Mouse (Mus musculus) hindbrain, embryonic 11.5 days (tissue): ENCODE measurements around the gene Pnmal2. TPM values are rescaled to one million over a fixed set of nuclear protein-coding genes. Genes with fewer than 3 reads are reported as not detected.
"Not testable (repeated sequence)": the region's sequence is repeated elsewhere in the genome, so short reads cannot be mapped to it uniquely, and the experiment has no call there.

Experiments used
- ATAC-seq: fragments of 200-750 bp; cut with Nextera tagmentation; 2 replicates; pipeline ENCODE4 v1.8.0; 2017; ENCODE audit warnings: mild to moderate bottlenecking, moderate TSS enrichment, moderate library complexity; ENCODE audit not compliant: low FRiP score
- DNase-seq: peaks from one replicate; pipeline ENCODE4 v3.0.0-alpha.2; 2015; ENCODE audit warnings: low spot score
- H3K27ac ChIP-seq: fragments of 300-500 bp; sonication (generic); 2 replicates; pipeline ENCODE4 v1.5.1; 2014; ENCODE audit warnings: mild to moderate bottlenecking, low read depth, low read length
- H3K27me3 ChIP-seq: fragments of 300-500 bp; sonication (generic); 2 replicates; pipeline ENCODE4 v1.6.1; 2014; ENCODE audit warnings: mild to moderate bottlenecking, low read length, moderate library complexity, mixed read lengths; ENCODE audit not compliant: control insufficient read depth, insufficient read depth
- H3K36me3 ChIP-seq: fragments of 300-500 bp; sonication (generic); 2 replicates; pipeline ENCODE4 v1.6.1; 2014; ENCODE audit warnings: mild to moderate bottlenecking, low read length, moderate library complexity, mixed read lengths; ENCODE audit not compliant: control insufficient read depth, insufficient read depth
- H3K4me1 ChIP-seq: fragments of 300-500 bp; sonication (generic); replicated peaks from 2 replicates; pipeline ENCODE4 v1.6.1; 2014; ENCODE audit warnings: low read length, mixed read lengths; ENCODE audit not compliant: control insufficient read depth, insufficient read depth
- H3K4me2 ChIP-seq: fragments of 300-500 bp; sonication (generic); replicated peaks from 2 replicates; pipeline ENCODE4 v1.6.1; 2014; ENCODE audit warnings: mild to moderate bottlenecking, low read depth, low read length
- H3K4me3 ChIP-seq: fragments of 300-500 bp; sonication (generic); 2 replicates; pipeline ENCODE4 v1.5.1; 2014; ENCODE audit warnings: low read depth, low read length
- H3K9ac ChIP-seq: fragments of 300-500 bp; sonication (generic); 2 replicates; pipeline ENCODE4 v1.6.1; 2014; ENCODE audit warnings: low read depth, low read length
- H3K9me3 ChIP-seq: fragments of 300-500 bp; sonication (generic); 2 replicates; pipeline ENCODE4 v1.6.1; 2016; ENCODE audit warnings: low read length; ENCODE audit not compliant: control insufficient read depth
- WGBS: fragments of 180-500 bp; shearing (Covaris S2); extraction: QIAGEN DNeasy Blood & Tissue Kit; methylation state at CpG from one replicate; pipeline ENCODE4 v1.1.7; 2014; 5-methylcytosine and 5-hydroxymethylcytosine counted together
- polyA plus RNA-seq: library from polyadenylated mRNA; unstranded; fragments of >200 nt; fragmentation: Nextera tagmentation; extraction: Ambion mirVana; gene quantifications from 2 replicates; pipeline ENCODE4 v1.2.1, GENCODE M21; 2014

Pnmal2 gene
- polyA plus RNA-seq, 1 experiment from 2014 or later, result 11.0 TPM

DNA sequence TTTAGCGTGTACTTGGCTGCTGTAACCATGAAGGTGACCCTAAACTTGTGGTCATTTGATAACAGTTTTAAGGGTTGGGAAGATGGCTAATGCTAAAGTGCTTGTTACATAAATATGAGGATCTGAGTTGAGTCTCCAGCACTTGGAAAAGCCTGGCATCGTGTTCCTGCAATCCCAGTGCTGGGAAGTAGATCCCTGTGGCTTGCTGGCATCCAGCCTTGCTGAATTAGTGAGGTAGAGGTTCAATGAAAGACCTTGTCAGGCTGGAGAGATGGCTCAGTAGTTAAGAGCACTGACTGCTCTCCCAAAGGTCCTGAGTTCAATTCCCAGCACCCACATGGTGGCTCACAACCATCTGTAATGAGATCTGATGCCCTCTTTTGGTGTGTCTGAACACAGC is 9.3 kb downstream of the Pnmal2 start:
- H3K4me1 ChIP-seq, H3K27ac ChIP-seq, H3K36me3 ChIP-seq, ATAC-seq, DNase-seq, H3K9me3 ChIP-seq, H3K4me3 ChIP-seq, H3K9ac ChIP-seq, H3K4me2 ChIP-seq: not testable (repeated sequence)
- H3K27me3 ChIP-seq, result peaks cover 10% of the 10 kb centered on the region
- WGBS, result 61% methylated on average over 2 of the region's 2 CpGs

DNA sequence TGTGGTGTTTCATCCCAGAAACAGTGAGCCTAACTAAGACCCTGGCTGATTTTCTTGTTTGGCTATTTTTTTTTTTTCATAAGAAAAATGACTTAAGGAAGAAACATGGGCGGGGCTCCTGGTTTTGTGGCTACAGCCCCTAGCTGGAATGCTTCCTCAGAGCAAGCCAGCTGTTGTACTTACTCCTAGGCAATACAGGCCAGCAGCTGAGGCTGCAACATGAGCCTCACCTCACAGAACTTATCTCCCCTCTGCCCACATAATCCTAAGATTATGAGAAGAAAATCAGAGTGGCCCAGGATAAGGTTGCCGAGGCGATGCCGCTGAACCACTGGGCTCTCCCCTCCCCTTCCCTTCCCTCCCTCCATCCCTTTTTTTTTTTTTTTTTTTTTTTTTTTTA is 11.2 kb downstream of the Pnmal2 start:
- WGBS, result 85% methylated on average over 4 of the region's 4 CpGs

DNA sequence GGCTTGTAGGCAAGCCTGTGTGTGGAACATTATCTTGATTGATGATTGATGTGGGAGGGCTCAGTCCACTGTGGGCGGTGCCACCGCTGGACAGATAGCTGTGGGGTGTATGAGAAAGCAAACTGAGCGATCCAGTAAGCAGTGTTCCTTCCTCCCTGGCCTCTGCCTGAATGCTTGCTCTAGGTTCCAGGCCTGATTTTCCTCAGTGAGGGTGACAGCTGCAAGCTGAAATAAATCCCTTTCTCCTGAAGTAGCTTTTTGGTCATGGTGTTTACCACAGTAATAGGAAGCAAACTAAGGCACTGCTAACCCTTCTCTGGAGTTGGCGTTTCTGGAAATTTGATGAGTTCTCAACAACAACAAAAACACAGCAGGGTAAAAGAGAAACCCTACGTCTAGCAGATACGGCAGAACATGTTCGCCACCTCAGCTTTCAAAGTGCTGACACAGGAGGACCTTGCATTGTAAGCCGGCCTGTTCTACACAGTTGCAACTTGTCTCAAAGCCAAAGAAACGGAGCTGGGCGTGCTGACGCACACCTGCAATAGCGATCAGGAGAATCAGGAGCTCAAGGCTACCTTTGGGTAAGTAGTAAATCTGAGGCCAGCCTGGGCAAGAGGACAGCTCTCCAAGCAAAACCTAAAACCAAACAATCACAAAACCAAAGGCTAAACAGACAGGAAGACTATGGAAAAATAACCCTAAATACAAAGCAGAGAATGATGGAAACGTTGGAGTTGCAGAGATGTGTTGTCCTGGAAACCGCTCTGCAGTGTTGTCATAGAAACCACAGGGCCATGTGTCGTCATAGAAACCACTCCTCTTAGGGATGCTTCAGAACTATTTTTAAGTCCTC is 12.2 kb downstream of the Pnmal2 start:
- H3K9ac ChIP-seq, result no peak overlapping the region
- 56% methylated on average over 15 of the region's 15 CpGs for WGBS
- no peak overlapping the region for H3K4me2 ChIP-seq
- ATAC-seq, result no peak
- no peaks in the 10 kb centered on the region for H3K4me1 ChIP-seq
- H3K27me3 ChIP-seq, result no peaks in the 10 kb centered on the region
- peak; percentile 60 for DNase-seq
- H3K4me3 ChIP-seq, result no peak overlapping the region
- no peaks in the 10 kb centered on the region for H3K36me3 ChIP-seq
- H3K27ac ChIP-seq, result peak overlapping the region; percentile 65
- no peaks in the 10 kb centered on the region for H3K9me3 ChIP-seq

More for the DNA sequence above, 11.2 kb downstream of the Pnmal2 start:
- Histone ChIP-seq H3K36me3 (no peaks in the 10 kb centered on the region), H3K4me1 (no peaks in the 10 kb centered on the region), H3K4me2 (no peak overlapping the region), H3K27ac (no peak overlapping the region), H3K27me3 (no peaks in the 10 kb centered on the region), H3K4me3 (no peak overlapping the region), H3K9me3 (no peaks in the 10 kb centered on the region), H3K9ac (no peak overlapping the region)
- ATAC-seq (no peak), DNase-seq (no peak)

DNA sequence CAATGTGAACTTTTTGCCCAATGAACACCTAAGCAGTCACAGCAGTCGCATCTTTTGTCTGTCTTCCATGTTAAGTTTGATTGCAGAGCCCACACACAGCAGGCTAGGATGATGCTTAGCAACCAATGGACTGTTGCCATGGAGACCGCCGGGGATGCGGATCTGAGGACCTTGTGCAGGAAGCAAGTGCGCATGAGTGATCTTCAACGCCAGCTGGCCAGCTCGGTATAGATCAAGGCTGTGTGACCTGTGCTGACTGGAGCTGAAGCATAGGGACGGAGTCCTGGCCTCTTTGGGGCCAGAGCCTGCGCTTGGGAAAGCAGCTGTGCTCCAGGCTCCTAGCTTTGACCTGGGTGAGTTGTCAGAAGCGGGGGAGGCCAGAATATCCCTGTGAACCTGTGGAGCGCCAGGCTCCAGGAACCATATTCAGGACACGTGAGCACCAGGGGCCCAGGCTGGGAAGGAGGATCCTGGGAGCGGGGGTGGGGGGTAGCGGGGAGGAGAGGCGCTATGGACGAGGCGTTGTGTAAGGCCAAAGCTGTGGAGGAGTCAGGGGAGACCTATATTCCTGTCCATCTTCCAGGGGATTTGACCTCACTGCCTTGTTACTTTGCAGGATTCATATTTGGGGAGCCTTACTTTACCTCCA is 15.2 kb downstream of the Pnmal2 start, which contains the start of gene Pnmal1:
Pnmal1 (plus strand) TSS at position 141 of the 649 bp plus-strand sequence.
- no peaks in the 10 kb centered on the region for H3K36me3 ChIP-seq
- ATAC-seq (peak; percentile 96), DNase-seq (peak; percentile 96)
- H3K4me3 ChIP-seq, result peak within 1 kb of the TSS; percentile 6
- peak within 1 kb of the TSS; percentile 53 for H3K4me2 ChIP-seq
- no peaks in the 10 kb centered on the region for H3K4me1 ChIP-seq
- WGBS, result 19% methylated on average over 17 of the region's 17 CpGs
- no peaks in the 10 kb centered on the region for H3K9me3 ChIP-seq
- H3K27me3 ChIP-seq, result no peaks in the 10 kb centered on the region
- H3K27ac ChIP-seq, result peak within 1 kb of the TSS; percentile 95
- H3K9ac ChIP-seq, result peak within 1 kb of the TSS; percentile 1; the same call in 1 of the 2 replicates

DNA sequence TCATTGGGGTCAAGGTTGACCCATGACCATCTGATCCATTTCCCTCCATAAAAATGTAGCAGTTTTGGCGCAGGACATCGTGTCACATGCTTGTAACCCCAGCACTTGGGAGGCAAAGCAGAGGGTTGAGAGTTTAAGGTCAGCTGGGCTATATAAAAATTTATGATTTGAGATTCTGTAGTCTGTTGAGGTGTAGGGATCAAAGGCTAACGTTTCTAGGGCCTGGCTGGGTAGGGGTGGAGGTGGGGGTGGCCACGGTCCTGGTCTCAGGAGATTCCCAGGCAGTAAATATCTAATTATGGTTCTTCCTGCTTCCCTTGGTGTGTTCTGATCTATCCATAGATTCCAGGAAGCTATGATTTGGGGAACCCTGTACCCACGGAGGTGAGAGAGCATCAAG is 17.2 kb downstream of the Pnmal2 start:
- Histone ChIP-seq H3K4me2 (no peak overlapping the region), H3K4me3 (no peak overlapping the region), H3K9ac (no peak overlapping the region), H3K27ac (no peak overlapping the region), H3K27me3 (no peaks in the 10 kb centered on the region), H3K9me3 (no peaks in the 10 kb centered on the region), H3K4me1 (no peaks in the 10 kb centered on the region), H3K36me3 (no peaks in the 10 kb centered on the region)
- WGBS, result 85% methylated on average over 5 of the region's 5 CpGs
- DNase-seq, result no peak
- no peak for ATAC-seq

DNA sequence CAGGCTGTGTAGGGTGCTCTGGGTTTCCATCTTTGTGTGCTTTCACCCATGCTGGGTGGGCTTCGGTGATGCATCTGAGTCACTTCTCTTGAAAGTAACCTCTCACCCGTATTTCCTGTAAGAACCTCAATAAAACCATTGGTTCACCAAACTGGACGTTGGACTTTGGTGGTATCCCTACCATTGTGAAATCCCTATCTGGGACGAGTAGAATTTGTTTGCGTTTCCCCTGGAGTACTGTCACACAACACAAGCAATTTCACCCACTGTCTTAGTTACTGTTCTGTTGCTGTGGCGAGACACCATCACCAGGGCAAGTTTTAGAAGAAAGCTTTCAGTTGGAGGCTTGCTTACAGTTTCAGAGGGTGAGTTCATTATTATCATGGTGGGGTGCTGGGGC is 23.9 kb downstream of the Pnmal2 start:
- Histone ChIP-seq H3K27me3 (no peaks in the 10 kb centered on the region), H3K4me2 (no peak overlapping the region), H3K4me3 (no peak overlapping the region), H3K36me3 (no peaks in the 10 kb centered on the region), H3K27ac (no peak overlapping the region), H3K9ac (no peak overlapping the region), H3K9me3 (no peaks in the 10 kb centered on the region), H3K4me1 (no peaks in the 10 kb centered on the region)
- WGBS, result 87% methylated on average over 6 of the region's 6 CpGs
- ATAC-seq, result no peak
- no peak for DNase-seq

DNA sequence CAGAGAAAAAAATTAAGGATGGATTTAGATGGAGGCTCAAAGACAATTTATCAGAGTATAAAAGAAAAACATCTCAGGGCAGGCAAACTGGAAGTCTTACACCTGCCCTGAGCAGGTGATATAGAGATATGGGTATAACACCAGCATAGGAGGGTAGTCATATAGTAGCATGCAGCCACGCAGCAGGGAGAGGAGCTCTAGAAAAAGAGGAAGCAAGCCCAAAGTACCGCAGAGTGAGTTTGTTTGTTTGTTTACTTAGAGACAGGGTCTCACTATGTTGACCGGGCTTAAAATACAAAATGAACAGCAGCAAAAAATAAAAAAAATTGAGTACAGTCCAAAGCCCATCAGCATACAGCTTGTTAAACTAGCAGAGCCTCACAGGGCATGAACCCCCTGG is 26.7 kb downstream of the Pnmal2 start:
- no peaks in the 10 kb centered on the region for H3K4me1 ChIP-seq
- DNase-seq (no peak), ATAC-seq (no peak)
- H3K27ac ChIP-seq, result no peak overlapping the region
- no peaks in the 10 kb centered on the region for H3K9me3 ChIP-seq
- no peaks in the 10 kb centered on the region for H3K36me3 ChIP-seq
- H3K9ac ChIP-seq, result no peak overlapping the region
- no peak overlapping the region for H3K4me2 ChIP-seq
- no peaks in the 10 kb centered on the region for H3K27me3 ChIP-seq
- 86% methylated on average over 3 of the region's 3 CpGs for WGBS
- no peak overlapping the region for H3K4me3 ChIP-seq

DNA sequence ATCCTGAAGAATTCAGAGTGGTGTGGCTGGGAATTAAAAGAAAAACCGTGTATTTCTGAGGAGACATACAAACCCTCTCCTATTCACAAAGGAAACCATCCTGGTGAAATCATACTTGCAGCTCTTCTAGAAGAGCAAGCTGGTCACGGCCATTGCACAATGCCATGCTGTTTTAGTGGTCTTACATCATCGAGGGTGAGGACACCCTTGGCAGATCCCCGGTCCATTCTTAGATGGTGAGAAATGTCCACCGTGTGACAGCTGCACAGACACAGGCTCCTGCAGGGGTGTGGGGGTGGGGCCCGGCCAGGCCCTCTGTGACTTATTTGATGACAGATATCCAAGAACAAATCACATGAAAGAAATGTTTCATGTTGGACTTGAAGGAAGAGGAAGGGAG is 29.5 kb downstream of the Pnmal2 start:
- Histone ChIP-seq H3K27me3 (no peaks in the 10 kb centered on the region), H3K9me3 (no peaks in the 10 kb centered on the region), H3K9ac (no peak overlapping the region), H3K4me1 (no peaks in the 10 kb centered on the region), H3K27ac (no peak overlapping the region), H3K4me2 (no peak overlapping the region), H3K36me3 (no peaks in the 10 kb centered on the region), H3K4me3 (no peak overlapping the region)
- 52% methylated on average over 6 of the region's 6 CpGs for WGBS
- DNase-seq (peak; percentile 19), ATAC-seq (no peak)

DNA sequence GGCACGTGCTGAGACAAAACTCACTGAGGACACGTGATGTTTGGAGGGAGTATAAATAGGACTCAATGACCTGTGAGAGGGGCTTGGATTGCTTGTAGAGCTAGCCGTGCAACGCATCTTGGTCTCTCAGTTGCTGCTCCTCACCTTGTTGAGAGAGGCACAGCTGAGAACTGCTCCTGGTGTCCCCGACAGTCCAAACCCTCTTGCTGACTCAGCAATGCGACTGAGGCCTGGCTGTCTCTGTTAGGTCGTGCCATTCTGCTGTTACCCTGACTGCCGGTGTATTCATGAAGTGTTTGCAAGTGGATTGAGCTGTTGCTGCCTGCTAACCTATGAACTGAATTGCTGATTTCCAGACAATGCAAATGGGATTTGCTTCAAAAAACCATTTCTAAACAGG is 31.8 kb downstream of the Pnmal2 start:
- no peaks in the 10 kb centered on the region for H3K27me3 ChIP-seq
- DNase-seq (no peak), ATAC-seq (no peak)
- H3K36me3 ChIP-seq, result no peaks in the 10 kb centered on the region
- no peak overlapping the region for H3K9ac ChIP-seq
- H3K4me2 ChIP-seq, result no peak overlapping the region
- H3K4me3 ChIP-seq, result no peak overlapping the region
- WGBS, result 59% methylated on average over 8 of the region's 8 CpGs
- H3K4me1 ChIP-seq, result 0 out of 2 replicates have a peak, but pooled peaks cover 3% of the 10 kb centered on the region
- no peaks in the 10 kb centered on the region for H3K9me3 ChIP-seq
- H3K27ac ChIP-seq, result no peak overlapping the region
